Mouse (Mus musculus): ENCODE results near the gene Csrnp3.

Gene Csrnp3

GRCm38 (mm10) chr2:65953726-65954340 lies 108.3 kb downstream of the Csrnp3 start:
- no peak for DNase-seq

- DNase-seq, result no peak
These were observed 110.2 kb downstream of the Csrnp3 start for GRCm38 (mm10) chr2:65955804-65956203.

GRCm38 (mm10) chr2:65956727-65957126 lies 111.2 kb downstream of the Csrnp3 start:
- no peak for DNase-seq

GRCm38 (mm10) chr2:65963420-65963819 lies 117.9 kb downstream of the Csrnp3 start:
- DNase-seq, result no peak

GRCm38 (mm10) chr2:65968810-65969209 lies 123.2 kb downstream of the Csrnp3 start:
- DNase-seq, result no peak

- DNase-seq, result no peak
These were observed 128.3 kb downstream of the Csrnp3 start for GRCm38 (mm10) chr2:65973907-65974306.

GRCm38 (mm10) chr2:65975383-65975782 lies 129.8 kb downstream of the Csrnp3 start:
- no peak for DNase-seq

- DNase-seq, result peak; percentile 23
These were observed 133.9 kb downstream of the Csrnp3 start for GRCm38 (mm10) chr2:65979338-65980053.

- no peak for DNase-seq
These were observed 135.9 kb downstream of the Csrnp3 start for GRCm38 (mm10) chr2:65981470-65981869.

- no peak for DNase-seq
These were observed 136.4 kb downstream of the Csrnp3 start for GRCm38 (mm10) chr2:65981965-65982364.

GRCm38 (mm10) chr2:65985706-65986105 lies 140.1 kb downstream of the Csrnp3 start:
- no peak for DNase-seq

- no peak for DNase-seq
These were observed 141.5 kb downstream of the Csrnp3 start for GRCm38 (mm10) chr2:65987069-65987468.

GRCm38 (mm10) chr2:65987588-65987987 lies 142.0 kb downstream of the Csrnp3 start:
- DNase-seq, result no peak

- DNase-seq, result no peak
These were observed 143.2 kb downstream of the Csrnp3 start for GRCm38 (mm10) chr2:65988788-65989187.

GRCm38 (mm10) chr2:65990108-65990507 lies 144.5 kb downstream of the Csrnp3 start:
- no peak for DNase-seq

GRCm38 (mm10) chr2:65990754-65991153 lies 145.2 kb downstream of the Csrnp3 start:
- DNase-seq, result no peak

- no peak for DNase-seq
These were observed 147.8 kb downstream of the Csrnp3 start for GRCm38 (mm10) chr2:65993371-65993770.

- DNase-seq, result no peak
These were observed 149.4 kb downstream of the Csrnp3 start for GRCm38 (mm10) chr2:65994886-65995468.

- no peak for DNase-seq
These were observed 153.2 kb downstream of the Csrnp3 start for GRCm38 (mm10) chr2:65998747-65999146.

- DNase-seq, result no peak
These were observed 163.6 kb downstream of the Csrnp3 start for GRCm38 (mm10) chr2:66008995-66009654.

GRCm38 (mm10) chr2:66009677-66010076 lies 164.1 kb downstream of the Csrnp3 start:
- no peak for DNase-seq

- no peak for DNase-seq
These were observed 173.1 kb downstream of the Csrnp3 start for GRCm38 (mm10) chr2:66018711-66019110.

GRCm38 (mm10) chr2:66019235-66019634 lies 173.7 kb downstream of the Csrnp3 start:
- no peak for DNase-seq

GRCm38 (mm10) chr2:66023419-66023818 lies 177.9 kb downstream of the Csrnp3 start:
- no peak for DNase-seq
